Mouse (Mus musculus) C2C12 (cell line): ENCODE results near the gene Galnt7.

Experiments
- CTCF ChIP-seq: IDR thresholded peaks from one replicate; pipeline ENCODE4 v1.5.1; 2011; ENCODE audit not compliant: control insufficient read depth, insufficient read depth, insufficient read length
- FOSL1 ChIP-seq: IDR thresholded peaks from one replicate; pipeline ENCODE4 v1.8.0; 2011; ENCODE audit warnings: mild to moderate bottlenecking, low read length; ENCODE audit not compliant: poor library complexity, insufficient read depth, severe bottlenecking
- MAX ChIP-seq: IDR thresholded peaks from one replicate; pipeline ENCODE4 v1.6.1; 2011; ENCODE audit warnings: mild to moderate bottlenecking, control low read depth
- MYOD1 ChIP-seq: IDR thresholded peaks from one replicate; pipeline ENCODE4 v1.6.1; 2011; ENCODE audit warnings: low read depth; ENCODE audit not compliant: control insufficient read depth, insufficient read length
- USF1 ChIP-seq: IDR thresholded peaks from one replicate; pipeline ENCODE4 v1.6.1; 2011; ENCODE audit warnings: low read depth, mild to moderate bottlenecking, control low read depth, moderate library complexity

DNA sequence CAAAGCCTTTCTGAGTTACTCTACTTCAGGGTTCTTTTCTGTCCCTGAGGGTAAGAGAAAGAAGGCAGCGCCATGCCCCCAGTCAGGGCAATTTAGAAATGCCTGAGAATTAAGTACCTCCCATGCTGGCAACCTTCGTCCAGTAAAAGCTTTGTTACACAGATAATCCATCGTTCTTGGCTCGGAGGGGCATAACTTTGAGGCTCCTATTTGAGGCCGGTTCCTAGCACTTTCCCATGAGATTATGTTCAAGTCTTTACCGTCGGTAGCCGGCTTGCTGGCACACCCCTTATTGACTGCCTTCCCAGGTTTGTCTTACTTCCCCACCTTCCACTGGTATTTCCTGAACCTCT lies 154.4 kb downstream of the Galnt7 start:
- TF ChIP-seq CTCF (no peak), USF1 (no peak), MAX (no peak), FOSL1 (no peak), MYOD1 (no peak)
